Mouse (Mus musculus) adrenal gland, adult (tissue): ENCODE measurements around the gene Slc39a11.
A peak's percentile ranks its signal among the peaks of the same experiment; 100 is the strongest.

Source experiments
- DNase-seq, 2 experiments: peaks; one replicate each; pipeline ENCODE4 v3.0.0; 2022 to 2023; ENCODE audit warnings: low spot score in 1 of 2; ENCODE audit not compliant: inconsistent age in 2 of 2

Slc39a11 gene

DNA sequence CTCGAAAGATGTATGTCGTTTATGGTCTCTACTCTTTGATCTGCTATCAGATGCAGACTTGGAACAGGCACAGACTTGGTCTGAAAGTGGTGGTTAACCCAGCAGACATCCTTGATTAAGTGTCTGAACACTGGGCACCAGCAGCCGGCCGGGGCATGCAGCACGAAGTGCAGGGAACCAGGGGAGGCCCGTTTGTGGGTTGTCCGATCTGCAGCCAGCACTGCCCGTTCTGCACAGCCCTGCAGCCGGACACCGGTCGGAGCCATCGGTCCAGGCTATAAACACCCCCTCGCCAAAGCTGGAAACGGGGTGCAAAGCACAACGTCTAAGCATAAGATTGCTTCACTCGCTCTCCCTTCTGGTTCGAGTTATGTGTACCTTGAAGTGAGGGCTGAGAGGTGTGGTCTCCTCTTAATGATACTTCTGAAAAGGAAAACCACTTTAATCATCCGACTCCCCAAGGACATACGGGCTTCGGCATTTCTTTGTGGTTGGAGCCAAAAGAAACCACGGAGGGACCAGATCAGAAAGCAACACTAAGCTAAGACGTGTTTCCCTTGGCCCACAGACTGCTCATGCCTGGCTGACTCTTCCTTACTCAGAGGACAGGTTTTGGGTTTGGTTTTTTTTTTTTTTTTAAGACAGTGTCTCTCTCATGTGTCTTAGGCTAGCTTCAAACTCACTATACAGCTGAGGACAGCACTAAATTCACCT lies 352.8 kb downstream of the Slc39a11 start:
- peak; percentile 70 to 82 for DNase-seq

- peak; percentile 82 to 92 for DNase-seq
Observed at GRCm38 (mm10) chr11:113296162-113296561, 353.7 kb downstream of the Slc39a11 start.

DNA sequence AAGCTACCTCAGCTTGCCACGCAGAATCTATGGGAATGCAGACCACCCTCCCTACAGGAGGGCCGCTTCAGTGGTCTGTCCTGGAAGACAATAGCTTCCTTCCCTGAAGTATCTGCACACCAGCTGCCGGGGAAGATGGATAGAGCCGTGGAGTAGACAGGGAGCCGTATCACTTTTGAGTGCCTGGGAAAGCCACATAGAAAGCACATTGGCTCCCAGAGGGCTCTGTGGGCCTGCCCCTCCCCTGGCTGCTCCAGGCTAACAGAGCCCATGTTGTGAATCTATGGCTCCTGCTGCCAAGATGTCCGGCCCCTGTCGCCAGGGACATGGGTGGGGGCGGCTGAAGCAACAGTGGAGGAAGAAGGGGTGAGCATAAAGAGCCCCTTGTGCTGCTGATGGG lies 355.4 kb downstream of the Slc39a11 start:
- no peak for DNase-seq

GRCm38 (mm10) chr11:113292906-113293614 lies 356.8 kb downstream of the Slc39a11 start:
- peak in 1 of 2 experiments; percentile 25 for DNase-seq

- DNase-seq = peak; percentile 34 to 37
Observed at GRCm38 (mm10) chr11:113291781-113292714, 357.8 kb downstream of the Slc39a11 start.

DNA sequence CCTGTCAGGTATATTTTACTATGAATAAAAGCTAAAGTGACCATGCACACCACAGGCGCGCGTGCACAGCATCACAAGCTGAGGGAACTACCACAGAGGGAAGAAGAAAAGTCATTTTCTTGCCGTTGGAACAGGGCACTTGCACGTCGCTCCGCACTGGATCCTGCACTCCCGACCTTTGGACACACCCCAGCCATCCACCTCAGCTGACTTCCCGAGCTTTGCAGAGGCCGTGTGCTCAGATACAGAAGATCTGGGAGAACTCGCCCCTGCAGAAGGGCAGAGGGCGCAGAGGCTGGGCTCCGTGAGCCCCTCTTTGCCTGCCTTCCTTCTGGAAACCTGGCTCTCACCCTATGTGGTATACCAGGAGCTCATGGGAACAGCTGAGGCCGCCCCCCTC lies 359.0 kb downstream of the Slc39a11 start:
- no peak for DNase-seq

DNA sequence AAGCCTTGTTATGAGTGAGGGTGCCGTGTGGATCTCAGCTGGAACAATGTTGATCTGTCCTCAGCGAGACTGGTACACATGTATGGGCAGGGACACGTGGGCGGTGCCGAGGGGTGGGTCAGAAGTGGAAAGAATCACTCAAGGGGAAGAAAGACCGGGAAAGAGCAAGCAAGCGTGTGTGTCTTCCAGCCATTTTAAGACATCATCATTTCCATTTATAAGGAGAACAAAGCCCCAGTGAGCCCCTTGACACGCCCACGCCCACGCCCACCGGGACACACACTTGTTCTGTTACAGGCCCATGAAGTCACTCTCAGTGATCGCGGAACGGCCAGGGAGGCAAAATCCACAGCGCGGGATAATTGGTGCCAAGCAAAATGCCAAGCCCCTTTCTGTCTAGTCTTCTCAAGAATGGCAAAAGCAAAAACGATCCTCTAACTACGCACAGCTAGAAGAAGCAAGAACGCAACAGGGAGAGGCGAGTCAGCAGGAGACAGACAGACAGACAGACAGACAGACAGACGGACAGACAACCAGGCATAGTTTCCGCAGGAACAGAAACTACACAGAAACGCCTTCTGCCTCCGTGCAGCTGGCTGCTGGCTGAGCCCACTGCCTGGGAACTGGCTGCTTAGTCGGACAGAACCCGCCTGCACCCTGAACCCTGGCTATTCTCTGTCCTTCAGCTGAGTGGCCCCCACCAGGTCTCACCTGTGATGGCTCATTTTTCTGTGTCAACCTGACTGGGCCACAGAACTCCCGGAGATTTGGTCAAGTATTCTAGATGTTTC lies 364.7 kb downstream of the Slc39a11 start:
- no peak for DNase-seq

DNA sequence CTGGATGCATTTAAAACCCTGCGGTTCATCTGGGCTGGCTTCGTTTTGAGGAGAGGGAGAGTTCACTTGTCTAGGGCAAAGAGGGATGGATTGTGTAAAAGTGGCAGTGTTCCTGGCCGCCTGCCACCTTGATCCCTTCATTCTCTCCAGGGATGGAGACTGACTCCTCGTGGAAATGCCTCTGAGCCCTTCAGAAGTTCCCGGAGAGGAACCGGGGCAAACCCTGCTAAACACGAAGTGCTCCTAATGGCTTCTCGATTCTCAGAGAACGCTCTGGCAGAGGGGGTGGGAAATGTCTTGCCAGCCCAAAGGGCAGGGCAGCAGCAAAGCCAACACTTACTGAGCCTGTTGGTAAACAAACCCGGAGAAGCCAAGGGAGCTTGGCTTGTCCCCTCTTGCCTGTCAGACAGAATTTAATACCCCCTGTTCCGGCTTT lies 366.5 kb downstream of the Slc39a11 start:
- DNase-seq = peak in 1 of 2 experiments; percentile 53

- peak in 1 of 2 experiments; percentile 15 for DNase-seq
Observed at GRCm38 (mm10) chr11:113278238-113278637, 371.6 kb downstream of the Slc39a11 start.

GRCm38 (mm10) chr11:113277034-113277612 lies 372.8 kb downstream of the Slc39a11 start:
- peak in 1 of 2 experiments; percentile 12 for DNase-seq

DNA sequence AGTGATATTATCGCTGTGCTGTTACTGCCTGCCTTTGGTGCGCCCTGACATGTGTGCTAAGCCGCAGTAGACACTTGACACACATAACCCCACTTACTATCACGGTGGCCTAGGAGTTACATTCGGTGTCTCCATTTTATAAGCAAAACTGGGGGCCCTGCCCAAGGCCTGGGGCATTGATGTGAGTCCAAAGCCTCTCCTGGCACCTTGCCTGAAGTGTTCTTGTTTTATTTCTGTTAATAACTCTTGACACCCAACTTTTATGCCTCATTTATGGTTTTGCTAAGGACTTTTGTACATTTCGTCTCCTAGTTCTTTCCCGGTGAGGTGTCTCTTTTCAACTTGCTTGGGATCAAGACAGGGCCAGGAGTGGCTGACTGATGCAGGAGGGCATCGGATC lies 373.4 kb downstream of the Slc39a11 start:
- DNase-seq = no peak

DNA sequence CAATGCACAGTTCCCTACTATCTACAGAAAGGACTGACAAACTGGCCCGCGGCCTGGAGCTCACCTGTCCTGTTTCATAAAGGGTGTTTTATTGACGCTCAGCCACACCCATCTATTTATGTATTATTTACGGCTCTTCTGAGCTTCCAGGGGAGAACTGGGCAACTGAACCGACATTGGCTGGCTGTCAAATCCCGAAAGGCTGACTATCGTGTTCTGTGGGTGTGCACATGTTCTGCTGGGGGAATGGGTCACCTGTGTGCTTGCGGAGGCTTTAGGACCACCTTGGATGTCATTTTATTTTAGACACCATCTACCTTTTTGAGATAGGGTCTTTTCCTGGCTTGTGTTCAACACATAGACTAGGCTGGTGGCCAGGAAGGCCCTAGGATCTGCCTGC lies 375.8 kb downstream of the Slc39a11 start:
- DNase-seq = no peak

GRCm38 (mm10) chr11:113271857-113272256 lies 378.0 kb downstream of the Slc39a11 start:
- DNase-seq = no peak

- DNase-seq = no peak
Observed at GRCm38 (mm10) chr11:113268831-113269319, 381.0 kb downstream of the Slc39a11 start.

- no peak for DNase-seq
Observed at GRCm38 (mm10) chr11:113267516-113268230, 382.2 kb downstream of the Slc39a11 start.

- no peak for DNase-seq
Observed at GRCm38 (mm10) chr11:113266706-113267105, 383.2 kb downstream of the Slc39a11 start.

DNA sequence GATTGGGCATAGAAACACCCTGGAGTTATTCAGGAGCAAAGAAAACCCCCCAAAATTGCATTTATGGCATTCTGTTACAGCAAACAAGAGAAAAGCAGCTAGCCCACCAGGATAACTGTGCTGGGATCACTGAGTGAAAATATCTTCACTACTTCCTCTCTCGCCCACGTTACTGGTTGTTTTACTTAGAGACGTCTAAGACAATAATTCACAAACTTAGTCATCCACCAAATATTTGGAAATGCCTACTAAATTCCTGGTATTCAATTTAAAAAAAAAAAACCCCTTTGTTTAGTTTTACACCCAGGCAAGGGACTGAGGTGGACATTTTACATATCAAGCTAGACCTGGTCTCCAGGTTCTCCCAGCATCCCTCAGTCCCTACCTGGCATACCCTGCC lies 384.3 kb downstream of the Slc39a11 start:
- no peak for DNase-seq

GRCm38 (mm10) chr11:113263971-113264370 lies 385.9 kb downstream of the Slc39a11 start:
- DNase-seq = no peak

GRCm38 (mm10) chr11:113262062-113262461 lies 387.8 kb downstream of the Slc39a11 start:
- no peak for DNase-seq
